Mouse (Mus musculus) layer of hippocampus, adult 2 months (tissue): ENCODE data around the gene Pax7. TPM values are rescaled to one million over a fixed set of nuclear protein-coding genes. Genes with fewer than 3 reads are reported as not detected.
A peak's percentile ranks its signal among the peaks of the same experiment; 100 is the strongest.

ENCODE experiments used
- DNase-seq, 2 experiments: peaks; one replicate each; pipeline ENCODE4 v3.0.0; 2022; ENCODE audit warnings: low spot score in 2 of 2
- H3K27ac ChIP-seq: fragments of 200-600 bp; 2 replicates; pipeline ENCODE4 v1.8.1; 2022
- H3K4me3 ChIP-seq: fragments of 200-600 bp; 2 replicates; pipeline ENCODE4 v1.8.1; 2022; ENCODE audit warnings: mild to moderate bottlenecking
- CTCF ChIP-seq: fragments of 200-600 bp; conservative IDR thresholded peaks from 2 replicates; pipeline ENCODE4 v1.8.1; 2022; ENCODE audit warnings: antibody characterized with exemption, mild to moderate bottlenecking, moderate library complexity
- total RNA-seq, 2 experiments: library from RNA; stranded (reverse); gene quantifications; 2 replicates each; pipeline ENCODE4 v1.2.3; 2021

Gene Pax7
- total RNA-seq, 2 experiments from 2014 or later, result not detected

DNA sequence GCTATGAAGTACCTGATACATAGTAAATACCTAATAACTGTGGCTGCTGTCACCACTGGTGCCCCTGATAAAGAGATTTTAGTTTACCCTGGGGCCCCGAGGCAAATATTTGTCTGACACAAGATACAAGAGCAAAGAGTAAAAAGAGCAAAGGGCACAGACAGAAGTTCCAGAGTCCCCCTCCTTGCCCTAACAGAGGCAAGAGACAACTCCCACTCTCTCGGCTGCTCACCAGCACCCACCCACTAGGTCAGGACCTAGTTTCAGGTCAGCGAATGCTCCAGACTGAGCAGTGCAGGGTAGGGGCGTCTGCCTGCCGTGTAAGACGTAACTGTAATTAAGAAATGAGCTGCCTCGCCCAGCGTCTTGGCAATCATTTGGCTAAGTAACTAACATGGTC is 42.2 kb downstream of the Pax7 start:
- TF ChIP-seq CTCF, result no peak
- Histone ChIP-seq H3K27ac (no peak overlapping the region), H3K4me3 (no peak overlapping the region)
- DNase-seq, result no peak

DNA sequence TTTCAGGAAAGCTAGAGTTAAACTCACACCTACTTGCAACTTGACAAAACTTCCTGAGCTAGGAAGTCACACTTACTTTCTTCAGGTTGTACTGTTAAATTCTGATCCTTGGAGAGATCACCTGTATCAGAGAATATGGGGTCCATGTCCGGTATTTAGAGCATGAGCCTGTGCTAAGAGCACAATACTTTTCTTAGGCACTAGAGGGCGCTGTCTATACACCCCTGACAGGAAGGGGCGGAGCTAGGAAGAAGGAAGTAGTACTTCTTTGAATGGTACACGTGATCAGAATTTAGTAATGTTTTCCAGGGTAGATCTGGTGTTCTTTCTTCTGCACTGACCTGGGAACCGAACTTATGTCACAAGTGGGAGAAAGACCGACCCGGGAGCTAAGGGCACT is 43.6 kb downstream of the Pax7 start:
- H3K27ac ChIP-seq, result no peak overlapping the region
- peak; percentile 56 for TF ChIP-seq CTCF
- no peak for DNase-seq
- H3K4me3 ChIP-seq, result no peak overlapping the region

DNA sequence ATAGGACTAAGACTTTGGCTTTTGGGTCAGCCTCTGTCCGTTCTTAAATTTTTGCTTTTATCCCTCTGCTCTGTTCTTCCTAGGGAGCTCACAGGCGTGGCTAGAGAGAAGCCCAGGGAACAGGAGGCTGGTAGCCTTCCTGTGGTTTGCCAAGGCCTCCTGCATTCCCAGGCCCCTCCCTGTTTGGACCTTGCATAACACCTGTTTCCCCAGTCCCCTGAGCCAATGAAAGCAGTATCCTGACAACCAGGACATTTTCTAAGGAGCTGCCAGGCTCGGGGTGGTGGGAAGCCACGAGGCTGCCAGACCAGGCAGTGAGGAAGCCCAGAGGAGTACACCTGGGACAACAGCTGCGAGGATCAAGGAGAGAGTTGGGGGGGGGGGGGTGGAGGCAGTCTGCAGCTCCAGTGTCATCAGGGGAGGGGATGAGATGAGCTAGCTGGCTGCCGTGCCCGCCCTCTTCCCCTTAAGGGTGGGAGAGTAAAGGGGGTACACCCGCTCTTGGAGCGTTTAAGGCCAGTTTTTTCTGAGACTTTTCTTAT is 50.3 kb downstream of the Pax7 start:
- Histone ChIP-seq H3K4me3 (no peak overlapping the region), H3K27ac (no peak overlapping the region)
- DNase-seq, result no peak
- TF ChIP-seq CTCF, result no peak

DNA sequence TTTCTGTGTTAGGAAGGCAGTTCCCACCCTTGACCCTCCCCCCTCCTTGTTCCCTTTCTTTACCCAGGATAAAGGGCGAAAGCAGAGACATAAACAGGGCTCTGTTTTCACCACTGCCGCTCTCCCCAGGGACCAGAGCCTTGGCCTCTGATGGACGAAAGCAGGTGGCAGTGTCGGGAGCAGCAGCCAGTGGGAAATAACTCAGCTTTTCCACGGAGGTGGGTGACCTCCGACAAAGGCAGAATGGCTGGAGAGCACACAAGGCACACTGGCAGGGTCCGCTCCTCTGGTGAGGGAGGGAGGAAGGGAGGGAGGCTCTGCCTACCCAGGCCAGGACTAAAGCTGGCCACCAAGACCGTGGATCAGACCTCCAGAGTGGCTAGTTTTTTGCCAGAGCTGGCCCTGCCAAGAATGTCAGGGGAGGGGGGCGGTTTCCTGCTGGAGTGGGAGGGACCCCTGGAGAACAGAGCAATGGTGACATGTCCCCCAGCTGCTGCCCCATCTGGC is 62.1 kb downstream of the Pax7 start:
- Histone ChIP-seq H3K4me3 (no peak overlapping the region), H3K27ac (no peak overlapping the region)
- no peak for TF ChIP-seq CTCF
- no peak for DNase-seq

DNA sequence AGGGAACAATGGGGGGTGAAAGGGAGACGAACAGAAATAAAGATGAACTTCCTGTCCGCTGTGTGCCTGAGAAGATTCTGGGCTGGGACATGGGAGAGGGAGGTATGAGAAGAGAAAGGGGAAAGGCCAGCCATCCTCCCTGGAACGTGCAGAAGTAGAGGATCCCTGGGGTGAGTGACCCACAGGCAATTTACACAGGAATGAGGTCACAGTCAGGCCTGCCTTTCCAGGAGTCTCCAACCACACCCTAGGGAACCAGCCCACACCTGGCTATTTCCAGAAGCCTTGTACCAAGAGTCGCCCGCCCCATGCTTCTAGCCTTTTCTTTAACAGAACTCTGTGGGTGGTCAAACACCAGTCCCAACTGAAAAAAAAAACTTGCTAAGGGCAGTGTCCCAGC is 65.5 kb downstream of the Pax7 start:
- Histone ChIP-seq H3K4me3 (no peak overlapping the region), H3K27ac (no peak overlapping the region)
- TF ChIP-seq CTCF, result no peak
- DNase-seq, result no peak

DNA sequence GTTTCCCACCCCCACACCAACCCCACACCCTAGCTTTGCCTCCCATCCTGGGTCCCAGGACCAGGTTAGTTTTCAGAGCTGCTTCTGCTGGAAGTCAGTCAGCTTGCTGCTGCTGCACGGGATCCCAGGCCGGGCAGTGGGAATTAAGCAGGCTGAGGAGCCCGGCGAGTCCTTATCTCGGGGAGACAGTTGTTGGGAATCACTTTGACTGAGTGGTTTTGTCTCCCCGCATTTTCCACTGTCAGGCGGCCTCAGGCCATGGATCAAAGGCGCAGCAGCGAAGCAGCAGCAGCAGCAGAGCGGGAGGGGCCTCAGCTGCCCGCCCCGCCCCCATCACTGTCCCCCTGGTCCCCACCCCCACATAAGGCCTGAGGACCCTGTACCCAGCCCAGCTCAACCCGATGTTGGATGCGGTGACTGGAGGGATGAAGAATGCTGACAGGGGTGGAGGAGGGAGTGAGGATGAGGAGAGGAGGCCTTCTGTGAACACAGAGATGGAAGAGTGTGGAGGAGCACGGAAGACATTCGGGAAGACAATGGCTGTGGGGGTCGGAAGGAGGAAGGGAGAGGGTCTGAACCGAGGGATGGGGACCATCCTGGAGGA is 66.1 kb downstream of the Pax7 start:
- no peak for TF ChIP-seq CTCF
- no peak overlapping the region for H3K27ac ChIP-seq
- H3K4me3 ChIP-seq, result no peak overlapping the region
- DNase-seq, result no peak

DNA sequence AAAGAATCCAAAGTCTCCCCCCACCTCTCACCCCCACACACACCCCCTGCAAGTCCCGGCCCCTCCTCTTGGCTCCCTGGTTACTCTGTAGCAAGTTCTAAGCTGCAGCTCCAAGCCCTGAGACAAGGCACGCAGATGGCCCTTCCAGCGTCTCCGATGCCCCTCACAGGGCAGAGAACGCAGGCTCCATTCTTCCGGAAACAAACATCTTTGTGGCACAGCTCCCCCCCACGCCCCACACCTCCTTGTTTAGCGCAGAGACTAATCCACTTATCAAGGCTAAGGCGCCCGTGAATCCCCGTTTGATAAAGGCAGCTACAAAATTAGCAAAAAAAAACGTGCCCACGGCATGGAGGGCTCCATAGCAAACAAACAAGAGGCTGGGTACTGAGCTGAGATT is 71.4 kb downstream of the Pax7 start:
- DNase-seq, result no peak
- TF ChIP-seq CTCF, result no peak
- Histone ChIP-seq H3K4me3 (no peak overlapping the region), H3K27ac (no peak overlapping the region)

DNA sequence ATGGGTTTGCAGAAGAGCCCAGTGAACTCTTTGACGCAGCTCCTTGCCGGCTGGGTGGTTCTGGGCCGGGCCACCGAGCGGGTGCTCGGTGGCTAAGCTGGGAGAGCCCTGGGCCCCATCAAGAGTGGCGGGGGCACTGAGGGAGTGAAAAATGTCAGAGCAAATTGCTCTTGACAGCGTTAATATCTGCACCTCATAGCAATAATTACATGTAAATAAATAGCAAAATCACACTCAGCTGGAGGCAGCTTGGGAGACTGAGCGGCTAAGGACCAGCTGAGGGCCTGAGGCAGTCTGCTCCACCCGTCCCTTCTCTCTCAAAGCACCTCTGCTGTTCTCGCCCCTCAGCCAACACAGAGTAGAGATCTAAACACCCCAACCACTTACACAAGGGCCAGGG is 72.6 kb downstream of the Pax7 start:
- TF ChIP-seq CTCF, result no peak
- DNase-seq, result no peak

DNA sequence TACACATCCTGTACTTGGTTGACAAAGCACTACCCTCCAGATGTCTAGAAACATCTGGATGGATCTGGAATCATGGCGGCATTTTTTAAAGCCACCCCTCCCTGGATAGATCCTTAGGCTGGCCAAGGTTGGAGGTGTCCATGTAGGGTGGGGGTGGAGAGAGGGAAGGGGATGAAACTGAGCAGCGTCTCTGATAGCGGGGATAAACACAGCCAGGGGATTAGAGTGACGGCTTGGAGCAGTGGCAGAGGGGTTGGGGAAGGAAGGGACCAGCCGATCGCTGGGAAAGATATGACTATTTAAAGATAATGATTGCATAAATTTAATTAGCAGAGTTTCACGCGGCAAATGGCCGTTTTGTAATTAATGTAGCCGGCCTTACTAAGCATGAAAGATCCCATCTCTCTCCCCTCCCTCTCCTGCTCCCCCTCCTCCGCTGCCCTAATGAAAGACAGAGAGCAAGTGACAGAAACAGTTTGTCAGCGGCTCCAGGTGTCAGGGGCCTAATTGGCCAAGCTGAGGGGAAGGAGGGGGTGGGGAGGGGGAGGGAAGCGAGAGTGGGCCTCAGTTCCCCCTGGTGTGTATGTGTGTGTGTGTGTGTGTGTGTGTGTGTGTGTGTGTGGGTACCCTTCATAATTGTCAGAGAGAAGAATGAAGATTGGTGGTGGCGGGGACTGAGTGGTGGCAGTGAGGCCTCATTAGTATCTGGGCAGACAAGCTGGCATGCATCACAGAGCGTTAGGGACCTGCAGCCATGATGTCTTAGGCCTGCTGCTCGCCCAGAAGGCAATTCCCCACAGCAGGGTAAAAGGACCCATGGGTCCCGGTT is 74.6 kb downstream of the Pax7 start:
- no peak for TF ChIP-seq CTCF
- H3K27ac ChIP-seq, result no peak overlapping the region

More for the DNA sequence above, 72.6 kb downstream of the Pax7 start:
- Histone ChIP-seq H3K4me3 (no peak overlapping the region), H3K27ac (no peak overlapping the region)

DNA sequence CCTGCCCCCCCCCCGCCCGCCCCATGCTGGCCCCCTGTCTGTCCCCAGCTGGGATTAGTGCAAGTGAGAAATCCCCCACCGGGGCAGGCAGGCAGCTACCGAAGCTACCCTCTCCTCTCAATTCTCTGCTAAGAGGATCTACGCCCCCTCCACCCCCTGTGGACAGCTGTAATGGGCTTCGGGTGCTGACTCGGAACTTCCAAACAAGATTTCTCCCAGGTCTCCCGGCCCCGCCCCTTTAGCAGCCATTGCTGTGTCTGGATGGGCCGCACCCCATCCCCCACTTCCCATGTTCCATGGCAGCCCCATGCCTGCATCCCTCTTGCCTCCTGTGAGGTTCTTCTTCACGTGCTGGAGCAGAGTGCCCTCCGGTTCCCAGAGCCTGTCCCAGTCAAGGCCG is 76.4 kb downstream of the Pax7 start:
- no peak for TF ChIP-seq CTCF

More for the DNA sequence above, 74.6 kb downstream of the Pax7 start:
- DNase-seq, result no peak
- H3K4me3 ChIP-seq, result no peak overlapping the region

DNA sequence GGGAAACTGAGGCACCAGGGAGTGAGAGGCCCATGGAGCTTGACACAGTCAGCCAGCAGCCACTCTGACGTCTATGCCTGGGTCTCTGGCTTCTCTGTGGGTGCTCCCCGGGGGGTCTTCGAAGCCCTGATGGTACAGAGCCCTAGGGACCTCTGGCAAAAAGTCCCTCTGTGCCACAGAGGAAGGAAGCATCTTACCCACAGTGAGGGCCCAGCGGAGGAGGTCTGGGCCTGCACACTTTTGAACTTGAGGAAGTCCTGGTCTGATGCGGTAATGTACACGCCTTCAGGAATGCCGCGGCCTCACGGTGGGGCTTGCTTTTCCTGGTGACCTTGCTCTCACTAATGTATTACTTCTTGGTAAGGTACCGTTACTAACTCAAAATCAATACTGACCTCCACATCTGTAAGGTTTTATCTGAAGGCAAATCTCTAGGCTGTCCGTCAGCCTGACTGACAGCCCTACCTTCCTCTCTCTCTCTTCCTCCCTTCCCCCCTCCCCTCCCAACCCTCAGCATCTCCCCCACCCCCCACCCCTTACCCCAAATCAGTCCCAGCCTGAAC is 79.1 kb downstream of the Pax7 start:
- no peak for TF ChIP-seq CTCF
- H3K4me3 ChIP-seq, result no peak overlapping the region
- H3K27ac ChIP-seq, result no peak overlapping the region
- no peak for DNase-seq

More for the DNA sequence above, 76.4 kb downstream of the Pax7 start:
- no peak overlapping the region for H3K27ac ChIP-seq
- no peak for DNase-seq
- no peak overlapping the region for H3K4me3 ChIP-seq

DNA sequence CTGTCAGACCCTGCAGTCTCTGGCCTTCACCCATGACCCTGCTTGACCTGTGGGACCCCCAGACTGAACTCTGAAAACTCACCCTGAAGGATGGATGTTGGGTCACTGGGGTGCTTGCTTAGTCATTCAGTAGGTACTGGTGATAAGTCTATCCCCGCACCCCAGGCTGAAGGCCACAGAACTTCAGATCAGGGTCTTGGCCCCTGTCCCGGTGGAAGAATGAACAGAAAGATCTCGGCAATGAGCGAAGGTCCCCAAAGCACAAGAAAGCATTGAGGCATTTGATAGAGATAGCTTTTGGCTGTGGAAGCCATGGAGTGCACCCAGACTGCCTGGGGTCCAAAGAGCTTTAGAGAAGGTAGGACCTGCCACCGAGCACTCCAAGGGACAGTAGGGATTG is 82.4 kb downstream of the Pax7 start:
- Histone ChIP-seq H3K4me3 (no peak overlapping the region), H3K27ac (no peak overlapping the region)
- no peak for DNase-seq
- no peak for TF ChIP-seq CTCF
